Mouse (Mus musculus): ENCODE results near the gene Nin.

GRCm38 (mm10) chr12:70137626-70138025 is 24.1 kb upstream of the Nin start:
- no peak for TF ChIP-seq POLR2AphosphoS2 (IDR thresholded peaks at IDR 0.05; ENCODE audit: insufficient read length, low read depth)
- TF ChIP-seq TCF12 (IDR thresholded peaks at IDR 0.05; ENCODE audit: insufficient read depth, poor library complexity, severe bottlenecking), result no peak
- no peak for TF ChIP-seq USF1 (IDR thresholded peaks at IDR 0.05; ENCODE audit: low read depth)
- no peak for TF ChIP-seq POLR2A (IDR thresholded peaks at IDR 0.05; ENCODE audit: insufficient read length, low read depth)
- no peak for TF ChIP-seq MAX (IDR thresholded peaks at IDR 0.05; ENCODE audit: low read depth)
- TF ChIP-seq CEBPB (IDR thresholded peaks at IDR 0.05; ENCODE audit: insufficient read depth, poor library complexity, severe bottlenecking), result no peak
- TF ChIP-seq MYOG (IDR thresholded peaks at IDR 0.05; ENCODE audit: control insufficient read depth in 1 of 3, insufficient read depth in 1 of 3, insufficient read length in 2 of 3, low read depth in 2 of 3), result no peak
- no peak for TF ChIP-seq TCF3 (IDR thresholded peaks at IDR 0.05; ENCODE audit: insufficient read length, low read depth)
- TF ChIP-seq E2F4 (IDR thresholded peaks at IDR 0.05; ENCODE audit: insufficient read depth), result no peak
- TF ChIP-seq SRF (IDR thresholded peaks at IDR 0.05; ENCODE audit: control insufficient read depth, insufficient read length, low read depth), result no peak
- no peak for TF ChIP-seq MYOD1 (IDR thresholded peaks at IDR 0.05; ENCODE audit: control insufficient read depth in 1 of 3, insufficient read length in 2 of 3, low read depth in 2 of 3)
